Mouse (Mus musculus): ENCODE measurements at regions not wholly inside any gene's neighbourhood (a gene's known extent, or its start where the extent isn't known, plus 50 kb on each side); places are given as distances from the start of the nearest gene placed in this dataset.

DNA sequence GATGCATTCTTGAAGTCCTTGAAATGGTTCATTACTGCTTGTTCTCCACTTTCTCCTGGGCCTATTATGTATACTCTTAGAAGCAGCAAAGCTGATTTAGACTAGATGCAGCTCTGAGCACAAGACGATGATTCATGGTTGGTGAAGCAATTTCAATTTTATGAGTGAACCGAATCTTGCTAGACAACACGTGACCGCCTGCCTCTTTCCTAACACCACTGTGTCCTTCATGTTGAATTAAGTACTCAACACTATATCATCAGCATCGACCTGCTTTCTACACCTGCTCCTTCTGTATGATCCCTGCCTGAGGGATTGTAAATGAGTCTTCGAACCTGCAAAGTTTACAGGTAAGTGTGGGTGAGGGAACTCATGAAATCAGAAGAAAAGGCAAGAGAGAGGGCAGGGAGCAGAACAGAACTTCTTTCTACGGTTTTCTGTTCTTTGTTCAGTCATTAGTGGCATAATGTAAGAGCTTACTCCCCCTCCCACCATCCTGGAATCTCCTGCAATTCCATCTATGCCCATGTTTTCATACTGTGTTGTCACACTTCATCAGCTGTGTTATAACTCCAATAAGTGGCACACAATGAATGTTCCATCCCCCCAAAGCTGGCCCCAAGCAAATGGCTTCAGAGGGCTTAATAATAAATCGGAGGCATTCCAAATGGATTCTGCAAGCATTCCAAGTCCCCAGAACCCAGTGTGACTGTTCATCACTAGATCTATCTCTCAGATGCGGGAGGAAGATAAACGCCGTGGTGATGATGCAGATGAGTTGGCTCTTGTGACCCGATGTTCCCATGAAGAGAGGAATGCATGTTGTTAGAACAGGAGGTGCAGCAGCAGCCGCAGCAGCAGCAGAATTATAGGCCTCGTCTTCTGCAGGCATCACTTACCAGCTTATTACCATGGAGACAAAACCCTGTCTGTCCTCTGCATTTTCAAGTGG, 224.2 kb upstream of the Serp2 start:
- H3K36me3 ChIP-seq (ENCODE audit: control insufficient read depth, insufficient read depth) = no peaks in the 10 kb centered on the region
- H3K4me2 ChIP-seq (ENCODE audit: low read depth, low read length) = no peak overlapping the region
- no peak overlapping the region for H3K9ac ChIP-seq (ENCODE audit: low read length)
- WGBS = 61% methylated on average over 14 of the region's 14 CpGs
- no peak overlapping the region for H3K4me3 ChIP-seq (ENCODE audit: low read length)
- peak overlapping the region; percentile 3; the same call in 1 of the 2 replicates for H3K27ac ChIP-seq (ENCODE audit: low read length)
- H3K4me1 ChIP-seq (ENCODE audit: control insufficient read depth, insufficient read depth, low read length) = peaks cover 19% of the 10 kb centered on the region
- H3K9me3 ChIP-seq (replicated peaks; ENCODE audit: control insufficient read depth, low read length) = no peaks in the 10 kb centered on the region
- no peaks in the 10 kb centered on the region for H3K27me3 ChIP-seq (ENCODE audit: control insufficient read depth, insufficient read depth, low read length)
- ATAC-seq (replicated peaks; ENCODE audit: extremely low read depth, insufficient read depth, low FRiP score) = no peak

DNA sequence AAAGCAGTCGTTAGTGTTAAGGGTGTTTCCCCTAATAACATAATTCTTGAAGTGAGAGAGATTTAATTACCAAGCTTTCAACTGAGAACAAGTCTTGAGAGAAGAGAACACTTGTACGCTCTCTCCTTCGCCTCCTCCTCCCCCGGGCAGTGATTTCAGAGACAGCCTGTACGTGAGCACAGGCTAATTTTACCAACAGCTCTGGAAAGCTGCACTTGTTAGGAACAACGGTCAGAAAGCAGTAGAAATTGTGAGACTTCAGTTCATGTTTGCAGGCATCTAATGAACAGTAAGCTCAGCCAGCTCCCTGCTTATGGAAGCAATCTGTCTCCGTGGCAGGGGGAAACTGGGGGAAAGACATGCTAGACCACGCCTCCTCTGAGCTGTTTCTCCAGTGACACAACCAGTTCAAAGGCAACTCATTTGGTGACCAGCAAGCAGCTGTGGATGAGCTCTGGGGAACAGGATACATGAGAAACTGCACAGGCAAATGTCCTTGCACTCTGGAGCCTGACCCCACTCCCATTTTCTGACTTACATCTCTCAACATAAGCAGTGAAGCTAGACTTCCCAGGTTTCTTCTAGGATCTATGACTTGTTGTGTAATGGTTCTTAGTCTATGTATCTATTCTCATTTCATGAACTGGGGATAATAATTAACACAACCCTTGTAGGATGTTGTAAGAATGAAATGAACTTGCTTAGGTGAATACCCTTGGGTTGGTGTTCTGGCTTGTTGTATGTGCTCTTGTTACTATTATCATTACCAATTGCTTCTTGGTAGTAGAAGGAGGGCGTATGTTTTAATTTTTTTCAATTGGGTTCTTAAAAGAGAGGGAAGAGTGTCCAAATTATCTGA, 222.1 kb upstream of the Serp2 start:
- no peak for ATAC-seq (replicated peaks; ENCODE audit: extremely low read depth, insufficient read depth, low FRiP score)
- Histone ChIP-seq H3K4me3 (ENCODE audit: low read length) (no peak overlapping the region), H3K9me3 (replicated peaks; ENCODE audit: control insufficient read depth, low read length) (no peaks in the 10 kb centered on the region), H3K27ac (ENCODE audit: low read length) (peak overlapping the region; percentile 72), H3K36me3 (ENCODE audit: control insufficient read depth, insufficient read depth) (no peaks in the 10 kb centered on the region), H3K4me2 (ENCODE audit: low read depth, low read length) (peak overlapping the region; percentile 12; the same call in 1 of the 2 replicates), H3K9ac (ENCODE audit: low read length) (peak overlapping the region; percentile 46; the same call in 1 of the 2 replicates), H3K27me3 (ENCODE audit: control insufficient read depth, insufficient read depth, low read length) (no peaks in the 10 kb centered on the region), H3K4me1 (ENCODE audit: control insufficient read depth, insufficient read depth, low read length) (peaks cover 31% of the 10 kb centered on the region)
- 29% methylated on average over 9 of the region's 9 CpGs for WGBS

DNA sequence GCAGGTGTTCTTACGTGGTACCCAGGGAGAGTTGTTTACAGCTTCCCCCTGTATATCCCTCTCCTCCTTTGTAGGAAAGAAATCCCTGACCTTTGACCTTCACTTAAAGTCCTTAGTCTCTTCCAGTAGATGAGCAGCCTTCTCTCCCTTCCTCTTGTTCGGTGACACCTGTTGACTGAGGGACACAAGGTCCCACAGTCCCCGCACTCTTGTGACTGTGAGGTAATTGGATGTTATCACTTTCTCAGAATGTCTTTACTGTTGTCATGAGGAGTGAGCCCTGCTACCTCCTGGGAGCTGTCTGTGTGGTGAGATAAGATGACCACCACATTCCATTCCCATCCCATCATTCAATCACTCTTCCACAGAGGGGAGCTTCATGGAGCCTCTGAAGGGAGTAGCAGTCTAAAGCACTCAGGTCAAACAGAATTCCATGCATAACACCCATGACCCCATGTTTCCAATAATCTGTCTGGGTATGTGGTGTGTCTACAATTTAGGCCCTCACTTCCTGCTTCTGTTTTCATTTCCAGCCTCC, 218.8 kb upstream of the Serp2 start:
- H3K4me3 ChIP-seq (ENCODE audit: low read length) = no peak overlapping the region
- peaks cover 20% of the 10 kb centered on the region for H3K4me1 ChIP-seq (ENCODE audit: control insufficient read depth, insufficient read depth, low read length)
- H3K27me3 ChIP-seq (ENCODE audit: control insufficient read depth, insufficient read depth, low read length) = no peaks in the 10 kb centered on the region
- H3K27ac ChIP-seq (ENCODE audit: low read length) = no peak overlapping the region
- H3K9ac ChIP-seq (ENCODE audit: low read length) = no peak overlapping the region
- peak; percentile 63 for ATAC-seq (replicated peaks; ENCODE audit: extremely low read depth, insufficient read depth, low FRiP score)
- no peaks in the 10 kb centered on the region for H3K36me3 ChIP-seq (ENCODE audit: control insufficient read depth, insufficient read depth)
- H3K9me3 ChIP-seq (replicated peaks; ENCODE audit: control insufficient read depth, low read length) = no peaks in the 10 kb centered on the region
- WGBS = 26% methylated on average over 3 of the region's 3 CpGs
- no peak overlapping the region for H3K4me2 ChIP-seq (ENCODE audit: low read depth, low read length)

DNA sequence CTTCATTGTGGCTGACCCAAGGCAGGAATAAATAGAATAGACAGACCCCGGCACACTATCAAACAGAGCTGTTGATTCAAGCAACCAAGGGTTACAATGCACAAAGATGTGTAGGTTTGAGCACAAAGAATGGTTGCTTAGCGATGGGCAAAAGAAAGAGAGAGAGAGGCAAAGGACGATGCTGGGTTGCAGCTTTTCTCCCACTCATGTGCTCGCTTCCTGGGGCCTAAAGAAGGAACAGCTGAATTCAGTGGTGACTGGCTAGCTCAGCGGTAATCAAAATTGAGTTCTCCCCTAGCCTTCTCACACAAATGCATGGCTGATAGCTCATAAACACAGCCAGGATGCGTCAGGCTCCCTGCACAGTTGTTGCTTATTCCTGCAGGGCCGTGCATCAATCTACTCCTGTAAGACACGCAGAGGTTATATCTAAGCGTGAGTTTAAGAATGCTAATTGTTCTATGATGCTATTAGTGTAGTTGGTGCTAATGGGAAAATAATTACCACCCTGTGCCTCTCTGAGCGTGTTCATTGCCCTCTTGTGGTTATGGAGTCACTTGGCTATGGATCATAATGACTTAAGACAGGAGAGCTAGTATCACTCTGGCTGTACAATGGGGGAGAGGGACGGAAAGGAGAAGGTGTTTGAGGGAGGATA, 216.2 kb upstream of the Serp2 start:
- H3K9ac ChIP-seq (ENCODE audit: low read length) = no peak overlapping the region
- H3K9me3 ChIP-seq (replicated peaks; ENCODE audit: control insufficient read depth, low read length) = no peaks in the 10 kb centered on the region
- no peaks in the 10 kb centered on the region for H3K36me3 ChIP-seq (ENCODE audit: control insufficient read depth, insufficient read depth)
- peaks cover 12% of the 10 kb centered on the region for H3K4me1 ChIP-seq (ENCODE audit: control insufficient read depth, insufficient read depth, low read length)
- no peak for ATAC-seq (replicated peaks; ENCODE audit: extremely low read depth, insufficient read depth, low FRiP score)
- H3K27ac ChIP-seq (ENCODE audit: low read length) = no peak overlapping the region
- H3K4me2 ChIP-seq (ENCODE audit: low read depth, low read length) = no peak overlapping the region
- no peak overlapping the region for H3K4me3 ChIP-seq (ENCODE audit: low read length)
- WGBS = 79% methylated on average over 11 of the region's 11 CpGs
- no peaks in the 10 kb centered on the region for H3K27me3 ChIP-seq (ENCODE audit: control insufficient read depth, insufficient read depth, low read length)

DNA sequence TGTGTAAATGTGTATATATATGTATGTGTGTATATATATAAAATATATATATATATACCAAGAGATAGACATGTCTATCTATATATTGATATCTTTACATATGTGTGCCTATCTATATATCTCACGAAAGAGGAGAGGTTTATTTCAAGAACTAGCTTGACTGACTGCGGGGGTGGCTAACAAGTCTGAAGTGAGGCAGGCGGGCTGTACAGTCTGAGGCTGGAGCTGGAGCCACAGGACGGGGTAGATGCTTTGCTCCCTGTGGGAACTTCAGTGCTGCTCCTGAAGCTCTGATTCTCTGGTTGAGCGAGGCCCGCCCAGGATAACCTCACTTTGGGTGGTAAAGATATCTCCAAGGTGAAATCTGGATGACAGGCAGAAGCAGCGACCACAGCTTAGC, 213.4 kb upstream of the Serp2 start:
- no peak overlapping the region for H3K9ac ChIP-seq (ENCODE audit: low read length)
- H3K27ac ChIP-seq (ENCODE audit: low read length) = no peak overlapping the region
- H3K9me3 ChIP-seq (replicated peaks; ENCODE audit: control insufficient read depth, low read length) = no peaks in the 10 kb centered on the region
- H3K4me3 ChIP-seq (ENCODE audit: low read length) = no peak overlapping the region
- H3K4me1 ChIP-seq (ENCODE audit: control insufficient read depth, insufficient read depth, low read length) = peaks cover 11% of the 10 kb centered on the region
- no peaks in the 10 kb centered on the region for H3K36me3 ChIP-seq (ENCODE audit: control insufficient read depth, insufficient read depth)
- H3K27me3 ChIP-seq (ENCODE audit: control insufficient read depth, insufficient read depth, low read length) = no peaks in the 10 kb centered on the region
- ATAC-seq (replicated peaks; ENCODE audit: extremely low read depth, insufficient read depth, low FRiP score) = no peak
- 60% methylated on average over 7 of the region's 7 CpGs for WGBS
- no peak overlapping the region for H3K4me2 ChIP-seq (ENCODE audit: low read depth, low read length)

DNA sequence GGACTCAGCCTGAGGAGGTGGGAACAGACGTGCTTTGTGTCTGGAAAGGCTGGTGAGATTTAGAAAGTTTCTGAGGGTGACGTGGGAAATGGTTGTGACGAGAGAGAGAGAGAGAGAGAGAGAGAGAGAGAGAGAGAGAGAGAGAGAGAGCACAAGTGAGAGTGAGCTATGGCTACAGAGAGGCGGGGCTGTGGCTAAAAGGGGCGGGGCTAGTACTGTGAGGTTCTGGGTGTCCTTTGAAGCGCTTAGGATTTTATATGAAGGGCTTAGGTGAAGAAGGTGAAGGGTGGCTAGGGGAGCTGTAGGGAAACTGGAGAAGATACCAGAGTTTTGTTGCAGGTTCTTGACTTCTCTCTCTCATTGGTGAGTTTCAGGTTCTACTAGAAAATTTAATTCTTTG, 210.6 kb upstream of the Serp2 start:
- ATAC-seq (replicated peaks; ENCODE audit: extremely low read depth, insufficient read depth, low FRiP score) = no peak
- no peak overlapping the region for H3K4me3 ChIP-seq (ENCODE audit: low read length)
- H3K4me1 ChIP-seq (ENCODE audit: control insufficient read depth, insufficient read depth, low read length) = peaks cover 20% of the 10 kb centered on the region
- H3K9ac ChIP-seq (ENCODE audit: low read length) = no peak overlapping the region
- H3K27me3 ChIP-seq (ENCODE audit: control insufficient read depth, insufficient read depth, low read length) = no peaks in the 10 kb centered on the region
- no peak overlapping the region for H3K27ac ChIP-seq (ENCODE audit: low read length)
- H3K36me3 ChIP-seq (ENCODE audit: control insufficient read depth, insufficient read depth) = no peaks in the 10 kb centered on the region
- H3K9me3 ChIP-seq (replicated peaks; ENCODE audit: control insufficient read depth, low read length) = no peaks in the 10 kb centered on the region
- no peak overlapping the region for H3K4me2 ChIP-seq (ENCODE audit: low read depth, low read length)
- WGBS = 58% methylated on average over 6 of the region's 6 CpGs

DNA sequence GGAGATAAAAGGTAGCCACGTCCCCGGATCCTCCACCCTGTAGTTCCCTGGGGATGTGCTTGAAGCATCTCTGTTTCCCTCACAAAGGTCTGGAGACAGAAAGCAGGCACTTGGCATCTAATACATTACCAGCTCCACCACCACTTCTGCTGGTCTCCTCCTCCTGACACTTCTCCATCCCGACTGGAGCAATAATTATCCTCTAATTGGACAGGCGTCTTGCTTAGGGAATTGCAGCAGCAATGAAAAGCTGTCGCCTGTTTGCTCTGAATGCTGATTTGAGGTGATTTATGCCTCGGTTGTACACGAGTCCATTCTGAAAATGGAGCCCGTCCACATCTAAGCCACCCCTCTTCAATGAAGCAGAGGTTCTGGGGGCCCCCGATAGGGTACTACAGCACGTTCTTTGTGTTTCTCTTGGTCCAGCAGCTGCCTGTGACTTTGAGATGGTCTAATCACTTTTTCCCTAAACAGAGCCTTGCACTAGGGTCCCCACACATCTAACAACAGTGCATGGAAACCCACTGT, 209.6 kb upstream of the Serp2 start:
- ATAC-seq (replicated peaks; ENCODE audit: extremely low read depth, insufficient read depth, low FRiP score) = no peak
- Histone ChIP-seq H3K9me3 (replicated peaks; ENCODE audit: control insufficient read depth, low read length) (no peaks in the 10 kb centered on the region), H3K4me2 (ENCODE audit: low read depth, low read length) (no peak overlapping the region), H3K36me3 (ENCODE audit: control insufficient read depth, insufficient read depth) (no peaks in the 10 kb centered on the region), H3K4me3 (ENCODE audit: low read length) (no peak overlapping the region), H3K27ac (ENCODE audit: low read length) (no peak overlapping the region), H3K4me1 (ENCODE audit: control insufficient read depth, insufficient read depth, low read length) (peaks cover 20% of the 10 kb centered on the region), H3K9ac (ENCODE audit: low read length) (no peak overlapping the region), H3K27me3 (ENCODE audit: control insufficient read depth, insufficient read depth, low read length) (no peaks in the 10 kb centered on the region)
- WGBS = 73% methylated on average over 10 of the region's 10 CpGs

DNA sequence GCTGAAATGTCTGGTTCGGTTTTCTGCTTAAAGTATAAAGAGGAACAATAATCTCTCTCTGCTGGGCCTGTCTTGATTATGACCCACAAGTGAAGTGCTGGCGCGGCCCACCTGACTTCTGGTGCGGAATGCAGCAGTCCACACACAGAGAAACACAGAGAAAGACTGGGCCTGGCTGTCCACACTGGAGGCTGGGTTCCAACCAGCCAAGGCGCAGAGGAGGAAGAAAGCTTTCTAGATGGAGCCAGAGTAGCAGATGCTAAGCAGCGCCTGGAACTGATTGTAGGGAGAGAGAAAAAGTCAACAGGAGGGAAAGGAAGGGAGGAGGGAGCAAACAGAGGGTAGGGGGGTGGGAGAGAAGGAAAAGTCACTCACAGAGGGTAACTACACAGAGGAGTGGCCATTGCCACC, 208.4 kb upstream of the Serp2 start:
- peaks cover 29% of the 10 kb centered on the region for H3K4me1 ChIP-seq (ENCODE audit: control insufficient read depth, insufficient read depth, low read length)
- no peak for ATAC-seq (replicated peaks; ENCODE audit: extremely low read depth, insufficient read depth, low FRiP score)
- peak overlapping the region; percentile 64; the same call in 1 of the 2 replicates for H3K27ac ChIP-seq (ENCODE audit: low read length)
- no peak overlapping the region for H3K9ac ChIP-seq (ENCODE audit: low read length)
- no peak overlapping the region; the same call in 1 of the 2 replicates for H3K4me2 ChIP-seq (ENCODE audit: low read depth, low read length)
- H3K4me3 ChIP-seq (ENCODE audit: low read length) = no peak overlapping the region
- H3K9me3 ChIP-seq (replicated peaks; ENCODE audit: control insufficient read depth, low read length) = no peaks in the 10 kb centered on the region
- no peaks in the 10 kb centered on the region for H3K27me3 ChIP-seq (ENCODE audit: control insufficient read depth, insufficient read depth, low read length)
- H3K36me3 ChIP-seq (ENCODE audit: control insufficient read depth, insufficient read depth) = no peaks in the 10 kb centered on the region
- 57% methylated on average over 6 of the region's 6 CpGs for WGBS

Data from heart, embryonic 16.5 days (tissue).